Mouse (Mus musculus) intestine, embryonic 16.5 days (tissue): ENCODE measurements around the gene Elmo1. TPM values are rescaled to one million over a fixed set of nuclear protein-coding genes. Genes with fewer than 3 reads are reported as not detected.

ENCODE experiments used
- ATAC-seq: fragments of 200-750 bp; cut with Nextera tagmentation; 2 replicates; pipeline ENCODE4 v1.8.0; 2017; ENCODE audit warnings: moderate TSS enrichment, moderate library complexity
- H3K27ac ChIP-seq: fragments of 300-500 bp; sonication (generic); 2 replicates; pipeline ENCODE4 v1.5.1; 2014; ENCODE audit warnings: mild to moderate bottlenecking, low read length
- H3K27me3 ChIP-seq: fragments of 300-500 bp; sonication (generic); replicated peaks from 2 replicates; pipeline ENCODE4 v1.6.1; 2014; ENCODE audit warnings: low read length, control low read depth, mixed read lengths; ENCODE audit not compliant: control insufficient read depth, insufficient read depth
- H3K36me3 ChIP-seq: fragments of 300-500 bp; sonication (generic); 2 replicates; pipeline ENCODE4 v1.6.1; 2014; ENCODE audit warnings: low read length, control low read depth; ENCODE audit not compliant: control insufficient read depth, insufficient read depth
- H3K4me1 ChIP-seq: fragments of 300-500 bp; sonication (generic); 2 replicates; pipeline ENCODE4 v1.6.1; 2014; ENCODE audit warnings: low read length, control low read depth, mixed read lengths; ENCODE audit not compliant: control insufficient read depth, insufficient read depth
- H3K4me2 ChIP-seq: fragments of 300-500 bp; sonication (generic); 2 replicates; pipeline ENCODE4 v1.6.1; 2014; ENCODE audit warnings: low read depth, low read length, control low read depth
- H3K4me3 ChIP-seq: fragments of 300-500 bp; sonication (generic); 2 replicates; pipeline ENCODE4 v1.5.1; 2014; ENCODE audit warnings: mild to moderate bottlenecking, low read length
- H3K9ac ChIP-seq: fragments of 300-500 bp; sonication (generic); 2 replicates; pipeline ENCODE4 v1.6.1; 2014; ENCODE audit warnings: low read depth, low read length
- H3K9me3 ChIP-seq: fragments of 300-500 bp; sonication (generic); 2 replicates; pipeline ENCODE4 v1.6.1; 2016; ENCODE audit warnings: low read length, control low read depth; ENCODE audit not compliant: control insufficient read depth
- WGBS: fragments of 180-500 bp; shearing (Covaris S2); extraction: QIAGEN DNeasy Blood & Tissue Kit; methylation state at CpG from one replicate; pipeline ENCODE4 v1.1.7; 2014; 5-methylcytosine and 5-hydroxymethylcytosine counted together
- polyA plus RNA-seq: library from polyadenylated mRNA; unstranded; fragments of >200 nt; fragmentation: Nextera tagmentation; extraction: Ambion mirVana; gene quantifications from 2 replicates; pipeline ENCODE4 v1.2.1, GENCODE M21; 2015

Gene Elmo1
- polyA plus RNA-seq, 1 experiment from 2014 or later = 14.4 TPM

GRCm38 (mm10) chr13:20416691-20417660 is 326.6 kb downstream of the Elmo1 start:
- 51% methylated on average over 5 of the region's 5 CpGs for WGBS
- no peak for ATAC-seq
- H3K4me1 ChIP-seq = no peaks in the 10 kb centered on the region
- H3K4me3 ChIP-seq = no peak overlapping the region
- no peak overlapping the region for H3K4me2 ChIP-seq
- H3K27ac ChIP-seq = no peak overlapping the region
- no peaks in the 10 kb centered on the region for H3K9me3 ChIP-seq
- H3K9ac ChIP-seq = no peak overlapping the region
- H3K36me3 ChIP-seq = no peaks in the 10 kb centered on the region
- no peaks in the 10 kb centered on the region for H3K27me3 ChIP-seq

GRCm38 (mm10) chr13:20430998-20431397 is 340.6 kb downstream of the Elmo1 start:
- WGBS = 81% methylated on average over 6 of the region's 6 CpGs
- no peaks in the 10 kb centered on the region for H3K9me3 ChIP-seq
- no peaks in the 10 kb centered on the region for H3K4me1 ChIP-seq

GRCm38 (mm10) chr13:20433221-20433858 is 342.9 kb downstream of the Elmo1 start:
- no peak overlapping the region; the same call in 1 of the 2 replicates for H3K27ac ChIP-seq
- peak; percentile 97 for ATAC-seq
- H3K4me1 ChIP-seq = no peaks in the 10 kb centered on the region
- no peaks in the 10 kb centered on the region for H3K9me3 ChIP-seq
- 53% methylated on average over 4 of the region's 4 CpGs for WGBS
- no peak overlapping the region for H3K4me2 ChIP-seq
- H3K36me3 ChIP-seq = no peaks in the 10 kb centered on the region
- no peak overlapping the region for H3K9ac ChIP-seq
- no peaks in the 10 kb centered on the region for H3K27me3 ChIP-seq
- no peak overlapping the region for H3K4me3 ChIP-seq

More at GRCm38 (mm10) chr13:20430998-20431397, 340.6 kb downstream of the Elmo1 start:
- Histone ChIP-seq H3K9ac (no peak overlapping the region), H3K4me2 (no peak overlapping the region), H3K4me3 (no peak overlapping the region), H3K36me3 (no peaks in the 10 kb centered on the region), H3K27me3 (no peaks in the 10 kb centered on the region), H3K27ac (no peak overlapping the region)
- no peak for ATAC-seq

- no peaks in the 10 kb centered on the region for H3K4me1 ChIP-seq
- H3K9me3 ChIP-seq = no peaks in the 10 kb centered on the region
- H3K4me2 ChIP-seq = no peak overlapping the region
- H3K9ac ChIP-seq = no peak overlapping the region
- H3K36me3 ChIP-seq = no peaks in the 10 kb centered on the region
- H3K27me3 ChIP-seq = no peaks in the 10 kb centered on the region
- WGBS = 75% methylated on average over 4 of the region's 4 CpGs
- no peak overlapping the region for H3K4me3 ChIP-seq
- H3K27ac ChIP-seq = no peak overlapping the region
- no peak for ATAC-seq
Observed at GRCm38 (mm10) chr13:20434071-20434470, 343.7 kb downstream of the Elmo1 start.

- WGBS = 76% methylated on average over 1 of the region's 1 CpGs
- no peaks in the 10 kb centered on the region for H3K36me3 ChIP-seq
- no peak for ATAC-seq
- H3K4me1 ChIP-seq = no peaks in the 10 kb centered on the region
- no peak overlapping the region for H3K4me3 ChIP-seq
- no peak overlapping the region for H3K27ac ChIP-seq
- H3K9me3 ChIP-seq = no peaks in the 10 kb centered on the region
- no peak overlapping the region for H3K4me2 ChIP-seq
- no peaks in the 10 kb centered on the region for H3K27me3 ChIP-seq
- H3K9ac ChIP-seq = no peak overlapping the region
Observed at GRCm38 (mm10) chr13:20439488-20439887, 349.1 kb downstream of the Elmo1 start.

- Histone ChIP-seq H3K27ac (no peak overlapping the region), H3K4me1 (no peaks in the 10 kb centered on the region), H3K4me2 (no peak overlapping the region), H3K9ac (no peak overlapping the region), H3K4me3 (no peak overlapping the region), H3K9me3 (no peaks in the 10 kb centered on the region), H3K36me3 (no peaks in the 10 kb centered on the region), H3K27me3 (no peaks in the 10 kb centered on the region)
- no peak for ATAC-seq
- 82% methylated on average over 7 of the region's 7 CpGs for WGBS
Observed at GRCm38 (mm10) chr13:20450831-20451353, 360.5 kb downstream of the Elmo1 start.

- H3K4me1 ChIP-seq = no peaks in the 10 kb centered on the region
- ATAC-seq = no peak
- WGBS = 70% methylated on average over 1 of the region's 1 CpGs
- H3K36me3 ChIP-seq = no peaks in the 10 kb centered on the region
- no peaks in the 10 kb centered on the region for H3K27me3 ChIP-seq
- no peaks in the 10 kb centered on the region for H3K9me3 ChIP-seq
- H3K4me2 ChIP-seq = no peak overlapping the region
- H3K9ac ChIP-seq = no peak overlapping the region
- no peak overlapping the region for H3K27ac ChIP-seq
- no peak overlapping the region for H3K4me3 ChIP-seq
Observed at GRCm38 (mm10) chr13:20454357-20454756, 364.0 kb downstream of the Elmo1 start.

GRCm38 (mm10) chr13:20460096-20460495 is 369.7 kb downstream of the Elmo1 start:
- Histone ChIP-seq H3K9me3 (no peaks in the 10 kb centered on the region), H3K36me3 (no peaks in the 10 kb centered on the region), H3K4me2 (no peak overlapping the region), H3K27me3 (no peaks in the 10 kb centered on the region), H3K4me3 (no peak overlapping the region), H3K9ac (no peak overlapping the region), H3K4me1 (no peaks in the 10 kb centered on the region), H3K27ac (no peak overlapping the region)
- ATAC-seq = no peak
- 90% methylated on average over 6 of the region's 6 CpGs for WGBS

- Histone ChIP-seq H3K4me2 (no peak overlapping the region), H3K4me1 (no peaks in the 10 kb centered on the region), H3K9ac (no peak overlapping the region), H3K4me3 (no peak overlapping the region), H3K27me3 (no peaks in the 10 kb centered on the region), H3K9me3 (no peaks in the 10 kb centered on the region), H3K27ac (no peak overlapping the region), H3K36me3 (no peaks in the 10 kb centered on the region)
- 80% methylated on average over 3 of the region's 3 CpGs for WGBS
- no peak for ATAC-seq
Observed at GRCm38 (mm10) chr13:20461616-20462015, 371.2 kb downstream of the Elmo1 start.
